Mouse (Mus musculus) cerebellum, postnatal 14 days (tissue): ENCODE measurements around the gene Ms4a6b.
"Not testable (repeated sequence)": the region's sequence is repeated elsewhere in the genome, so short reads cannot be mapped to it uniquely, and the experiment has no call there.

Source experiments
- DNase-seq, 2 experiments: peaks; one replicate each; pipeline ENCODE4 v3.0.0; 2021; ENCODE audit warnings: mixed read lengths in 2 of 2

Ms4a6b gene

GRCm38 (mm10) chr19:11533888-11534445 is 17.7 kb downstream of the Ms4a6b start:
- peak in 1 of 2 experiments; percentile 3 for DNase-seq

GRCm38 (mm10) chr19:11536593-11536992 is 20.3 kb downstream of the Ms4a6b start, which contains the start of gene Ms4a4d:
Gene Ms4a4d (plus strand): TSS chr19:11536801.
- DNase-seq: no peak

- peak; percentile 3 to 9 for DNase-seq
These were observed 21.0 kb downstream of the Ms4a6b start for GRCm38 (mm10) chr19:11537336-11537735.

DNA sequence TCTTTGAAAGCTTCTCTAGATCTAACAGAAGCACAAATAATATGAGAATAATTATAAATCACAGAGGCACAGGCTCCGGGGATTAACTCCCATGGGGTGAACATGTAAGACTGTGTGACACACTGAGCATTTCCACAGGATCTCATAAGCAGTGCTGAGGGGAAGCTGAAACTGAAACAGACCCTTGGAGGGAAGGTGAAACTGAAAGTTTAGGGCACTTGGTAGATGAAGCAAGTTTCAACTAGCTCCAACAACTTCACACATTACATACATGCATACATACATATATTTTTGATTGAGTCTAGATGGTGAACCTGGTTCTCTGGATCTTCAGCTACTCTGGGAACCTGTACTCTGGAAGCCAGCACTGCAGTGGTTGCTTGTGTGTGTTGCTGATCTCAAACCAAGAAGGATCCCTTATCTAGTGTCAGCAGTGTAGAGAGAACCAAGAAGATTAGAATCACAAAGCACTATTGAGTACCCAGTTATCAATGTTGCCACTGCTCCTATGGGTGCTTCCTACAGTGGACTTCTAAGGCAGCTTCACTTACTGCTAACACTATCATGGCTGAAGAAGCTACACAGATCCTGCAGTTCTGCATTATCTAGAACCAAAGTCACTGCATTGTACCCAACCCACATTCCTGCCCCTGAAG is 24.0 kb downstream of the Ms4a6b start:
- not testable (repeated sequence) for DNase-seq

DNA sequence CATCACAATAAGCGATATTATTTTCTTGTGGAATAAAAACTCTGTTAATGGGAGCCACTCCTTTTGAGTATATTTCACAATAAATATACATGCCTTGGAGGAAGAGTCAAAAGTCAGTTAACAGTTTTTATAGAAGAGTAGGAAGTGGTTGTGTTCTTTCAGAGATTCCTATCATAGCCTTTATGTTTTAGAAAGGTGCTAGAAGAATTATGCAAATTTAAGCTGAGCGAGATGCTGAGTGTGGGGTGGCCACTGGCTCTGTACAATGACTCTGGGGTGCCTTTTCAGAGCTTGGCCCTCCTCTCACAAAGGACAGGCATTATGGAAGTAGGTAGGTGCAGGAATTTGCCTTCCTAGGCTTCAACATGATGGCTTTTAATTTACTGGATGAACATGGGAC is 28.1 kb downstream of the Ms4a6b start:
- DNase-seq: not testable (repeated sequence)

GRCm38 (mm10) chr19:11547911-11548310 is 31.6 kb downstream of the Ms4a6b start:
- DNase-seq: no peak

GRCm38 (mm10) chr19:11554726-11555125 is 38.4 kb downstream of the Ms4a6b start:
- no peak for DNase-seq

DNA sequence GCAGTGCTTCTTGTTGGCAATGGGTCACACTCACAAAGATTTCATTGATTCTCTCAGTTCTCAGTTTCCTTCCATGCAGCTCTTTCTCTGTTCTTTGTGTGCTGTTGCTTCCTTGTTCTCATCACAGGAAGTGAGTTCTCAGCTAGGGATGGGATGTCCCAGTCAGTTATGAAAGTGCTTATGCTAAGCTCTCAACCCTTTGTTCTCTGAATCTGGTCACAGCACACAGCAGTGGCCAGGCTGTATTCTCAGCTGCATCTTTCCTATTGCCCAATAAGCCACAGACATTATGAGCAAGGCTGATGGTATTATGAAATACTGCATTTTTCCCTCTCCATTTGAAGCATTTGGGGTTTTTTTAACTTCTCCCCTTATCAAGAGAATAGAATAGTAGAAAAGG is 43.2 kb downstream of the Ms4a6b start:
- not testable (repeated sequence) for DNase-seq

- DNase-seq: peak; percentile 37 to 39
These were observed 58.7 kb downstream of the Ms4a6b start for GRCm38 (mm10) chr19:11574965-11575364.
